Mouse (Mus musculus) heart, embryonic 16.5 days (tissue): ENCODE measurements at regions not wholly inside any gene's neighbourhood (a gene's known extent, or its start where the extent isn't known, plus 50 kb on each side); places are given as distances from the start of the nearest gene placed in this dataset.

Experiments
- ATAC-seq: fragments of 200-750 bp; cut with Nextera tagmentation; replicated peaks from 2 replicates; pipeline ENCODE4 v1.8.0; 2017; ENCODE audit warnings: moderate number of reproducible peaks; ENCODE audit not compliant: insufficient read depth, low FRiP score; ENCODE audit errors: extremely low read depth
- H3K27ac ChIP-seq: fragments of 300-500 bp; sonication (generic); 2 replicates; pipeline ENCODE4 v1.5.1; 2014; ENCODE audit warnings: mild to moderate bottlenecking, low read length, control low read depth, moderate library complexity
- H3K27me3 ChIP-seq: fragments of 300-500 bp; sonication (generic); 2 replicates; pipeline ENCODE4 v1.6.1; 2014; ENCODE audit warnings: low read length, mixed read lengths; ENCODE audit not compliant: control insufficient read depth, insufficient read depth
- H3K36me3 ChIP-seq: fragments of 300-500 bp; sonication (generic); 2 replicates; pipeline ENCODE4 v1.6.1; 2014; ENCODE audit not compliant: control insufficient read depth, insufficient read depth
- H3K4me1 ChIP-seq: fragments of 300-500 bp; sonication (generic); 2 replicates; pipeline ENCODE4 v1.6.1; 2014; ENCODE audit warnings: low read length, mixed read lengths; ENCODE audit not compliant: control insufficient read depth, insufficient read depth
- H3K4me2 ChIP-seq: fragments of 300-500 bp; sonication (generic); 2 replicates; pipeline ENCODE4 v1.6.1; 2014; ENCODE audit warnings: low read depth, mild to moderate bottlenecking, control low read depth, low read length
- H3K4me3 ChIP-seq: fragments of 300-500 bp; sonication (generic); 2 replicates; pipeline ENCODE4 v1.5.1; 2014; ENCODE audit warnings: mild to moderate bottlenecking, control low read depth, low read length
- H3K9ac ChIP-seq: fragments of 300-500 bp; sonication (generic); 2 replicates; pipeline ENCODE4 v1.6.1; 2014; ENCODE audit warnings: low read length, control low read depth
- H3K9me3 ChIP-seq: fragments of 300-500 bp; sonication (generic); replicated peaks from 2 replicates; pipeline ENCODE4 v1.6.1; 2016; ENCODE audit warnings: low read length; ENCODE audit not compliant: control insufficient read depth
- WGBS: fragments of 180-500 bp; shearing (Covaris S2); extraction: QIAGEN DNeasy Blood & Tissue Kit; methylation state at CpG from one replicate; pipeline ENCODE4 v1.1.7; 2014; 5-methylcytosine and 5-hydroxymethylcytosine counted together

DNA sequence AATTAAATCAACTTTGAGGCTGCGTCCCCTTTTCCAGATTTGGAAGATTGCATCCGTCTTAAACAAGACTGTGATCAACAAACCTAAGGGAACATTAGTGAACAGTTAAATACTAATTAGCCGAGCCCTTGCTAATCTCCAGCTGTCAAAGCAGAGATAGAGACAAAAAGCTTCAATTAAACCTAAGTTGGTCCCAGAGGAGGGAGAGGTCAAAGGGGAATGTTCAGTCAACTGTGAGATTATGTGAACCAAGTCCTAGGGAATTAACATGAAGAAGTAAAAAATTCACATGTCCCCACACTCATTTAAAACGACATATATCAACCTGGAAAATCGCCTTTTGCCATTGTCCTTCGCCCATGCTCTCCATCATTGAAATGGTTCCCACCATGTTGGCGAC, 59.7 kb upstream of the Tbx20 start:
- H3K4me2 ChIP-seq, result no peak overlapping the region
- no peak overlapping the region for H3K27ac ChIP-seq
- no peaks in the 10 kb centered on the region for H3K27me3 ChIP-seq
- H3K9ac ChIP-seq, result no peak overlapping the region
- no peaks in the 10 kb centered on the region for H3K4me1 ChIP-seq
- WGBS, result 63% methylated on average over 7 of the region's 7 CpGs
- H3K9me3 ChIP-seq, result no peaks in the 10 kb centered on the region
- no peaks in the 10 kb centered on the region for H3K36me3 ChIP-seq
- no peak for ATAC-seq
- no peak overlapping the region for H3K4me3 ChIP-seq

DNA sequence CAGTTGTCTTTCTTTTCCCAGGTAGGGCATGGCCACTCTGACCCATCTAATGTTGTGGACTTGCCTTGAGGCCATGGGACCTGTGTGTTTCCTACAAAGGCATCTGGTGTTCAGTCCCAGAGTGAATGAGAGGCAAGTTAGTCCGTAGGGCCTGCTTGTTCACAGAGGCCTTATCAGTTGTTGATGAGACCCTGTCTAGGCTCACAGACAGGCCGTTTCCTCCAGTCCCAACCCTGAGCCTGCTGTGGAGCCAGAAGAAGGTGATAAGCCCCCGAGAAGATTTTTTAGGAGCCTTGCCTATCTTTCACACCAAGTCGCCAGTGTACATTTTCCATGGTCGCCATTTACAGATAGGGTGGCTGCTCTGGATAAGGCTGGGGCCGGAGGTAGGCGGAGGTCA, 74.1 kb upstream of the Tbx20 start:
- Histone ChIP-seq H3K27ac (no peak overlapping the region), H3K4me2 (no peak overlapping the region), H3K4me3 (no peak overlapping the region), H3K36me3 (no peaks in the 10 kb centered on the region), H3K9ac (no peak overlapping the region), H3K9me3 (no peaks in the 10 kb centered on the region), H3K4me1 (0 out of 2 replicates have a peak, but pooled peaks cover 4% of the 10 kb centered on the region), H3K27me3 (no peaks in the 10 kb centered on the region)
- ATAC-seq, result peak; percentile 82; the same call in 1 of the 2 replicates
- WGBS, result 26% methylated on average over 7 of the region's 7 CpGs

DNA sequence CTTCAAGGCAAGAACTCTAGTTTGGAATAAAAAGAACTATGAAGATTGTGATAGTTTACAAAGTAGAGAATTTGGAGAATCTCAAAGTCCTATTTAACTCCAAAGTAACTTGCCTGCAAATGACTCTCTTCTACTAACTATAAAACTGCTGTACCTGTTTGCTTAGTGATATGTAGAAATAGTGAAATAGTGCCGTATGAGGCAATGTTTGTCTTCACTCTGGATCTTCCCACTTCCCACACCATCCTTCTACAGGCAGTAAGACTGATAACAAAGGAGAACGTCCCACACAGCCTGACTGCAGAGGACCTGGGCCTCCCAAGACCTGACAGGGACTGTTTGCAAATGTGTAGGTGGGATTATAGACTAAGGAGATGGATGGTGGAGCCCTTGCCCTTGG, 85.4 kb upstream of the Tbx20 start:
- H3K9ac ChIP-seq, result no peak overlapping the region
- no peak for ATAC-seq
- H3K36me3 ChIP-seq, result no peaks in the 10 kb centered on the region
- 57% methylated on average over 2 of the region's 2 CpGs for WGBS
- H3K27me3 ChIP-seq, result no peaks in the 10 kb centered on the region
- no peak overlapping the region for H3K4me3 ChIP-seq
- H3K27ac ChIP-seq, result no peak overlapping the region
- no peaks in the 10 kb centered on the region for H3K9me3 ChIP-seq
- no peak overlapping the region for H3K4me2 ChIP-seq
- H3K4me1 ChIP-seq, result peaks cover 3% of the 10 kb centered on the region; the same call in 1 of the 2 replicates

DNA sequence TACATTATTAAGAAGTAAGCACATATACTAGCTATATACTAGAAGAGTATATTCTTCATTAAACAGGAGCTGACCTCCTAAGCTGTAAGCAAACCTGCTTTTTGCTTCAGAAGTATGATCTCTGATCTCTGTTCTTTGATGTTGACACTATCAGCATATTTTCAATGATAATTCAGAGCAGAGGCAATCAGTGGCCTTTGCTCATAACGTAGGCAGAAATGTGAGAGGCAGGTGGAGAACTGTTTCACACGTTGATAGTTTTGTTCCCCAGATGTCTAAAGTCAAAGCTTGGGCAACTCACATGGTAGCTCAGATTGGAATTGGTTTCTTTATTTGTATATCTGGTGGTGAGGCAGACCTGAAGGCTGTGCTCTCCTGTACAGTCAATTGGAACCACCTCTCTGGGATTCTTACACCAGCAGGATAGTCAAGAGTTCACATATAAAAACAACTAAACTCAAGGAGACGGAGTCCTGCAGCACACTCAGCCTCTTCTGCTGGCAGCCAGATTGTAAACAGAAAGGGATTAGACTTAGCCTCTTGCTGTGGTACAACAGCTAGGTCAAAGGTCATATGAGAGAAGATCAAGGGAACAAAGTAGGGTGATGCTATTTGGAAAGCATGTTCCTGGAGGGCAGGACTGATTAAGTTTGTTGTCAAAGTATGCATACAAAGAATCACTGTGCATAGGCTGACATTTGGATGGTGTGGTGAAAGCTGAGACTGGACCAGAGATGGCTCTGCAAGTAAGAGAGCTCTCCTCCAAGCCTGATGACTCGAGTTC, 92.5 kb upstream of the Tbx20 start:
- Histone ChIP-seq H3K27me3 (no peaks in the 10 kb centered on the region), H3K9ac (no peak overlapping the region), H3K4me3 (no peak overlapping the region), H3K36me3 (no peaks in the 10 kb centered on the region), H3K27ac (no peak overlapping the region), H3K4me1 (no peaks in the 10 kb centered on the region), H3K9me3 (no peaks in the 10 kb centered on the region), H3K4me2 (no peak overlapping the region)
- ATAC-seq, result no peak
- 69% methylated on average over 4 of the region's 4 CpGs for WGBS

DNA sequence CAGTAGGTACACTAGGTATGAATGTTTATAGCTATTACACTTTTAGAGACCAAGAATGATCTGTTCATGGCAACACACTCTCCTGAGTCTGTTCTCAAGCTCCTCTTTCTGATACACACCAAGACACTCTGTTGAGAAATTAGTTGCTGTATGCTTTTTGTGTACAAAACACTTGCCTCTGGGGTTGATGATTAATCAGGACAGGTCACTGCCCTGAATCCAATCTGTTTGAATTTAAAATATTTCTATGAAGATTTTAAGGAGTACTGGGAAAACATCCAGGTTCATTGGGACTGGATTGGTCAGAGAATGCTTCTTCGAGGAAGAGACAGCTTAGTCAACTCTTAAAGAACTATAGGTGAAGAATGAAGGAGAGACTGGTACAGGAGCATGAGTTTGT, 94.6 kb upstream of the Tbx20 start:
- Histone ChIP-seq H3K4me1 (no peaks in the 10 kb centered on the region), H3K4me2 (no peak overlapping the region), H3K9ac (no peak overlapping the region), H3K27me3 (no peaks in the 10 kb centered on the region), H3K9me3 (no peaks in the 10 kb centered on the region), H3K36me3 (no peaks in the 10 kb centered on the region), H3K27ac (no peak overlapping the region), H3K4me3 (no peak overlapping the region)
- no peak for ATAC-seq
- WGBS, result 85% methylated on average over 1 of the region's 1 CpGs

DNA sequence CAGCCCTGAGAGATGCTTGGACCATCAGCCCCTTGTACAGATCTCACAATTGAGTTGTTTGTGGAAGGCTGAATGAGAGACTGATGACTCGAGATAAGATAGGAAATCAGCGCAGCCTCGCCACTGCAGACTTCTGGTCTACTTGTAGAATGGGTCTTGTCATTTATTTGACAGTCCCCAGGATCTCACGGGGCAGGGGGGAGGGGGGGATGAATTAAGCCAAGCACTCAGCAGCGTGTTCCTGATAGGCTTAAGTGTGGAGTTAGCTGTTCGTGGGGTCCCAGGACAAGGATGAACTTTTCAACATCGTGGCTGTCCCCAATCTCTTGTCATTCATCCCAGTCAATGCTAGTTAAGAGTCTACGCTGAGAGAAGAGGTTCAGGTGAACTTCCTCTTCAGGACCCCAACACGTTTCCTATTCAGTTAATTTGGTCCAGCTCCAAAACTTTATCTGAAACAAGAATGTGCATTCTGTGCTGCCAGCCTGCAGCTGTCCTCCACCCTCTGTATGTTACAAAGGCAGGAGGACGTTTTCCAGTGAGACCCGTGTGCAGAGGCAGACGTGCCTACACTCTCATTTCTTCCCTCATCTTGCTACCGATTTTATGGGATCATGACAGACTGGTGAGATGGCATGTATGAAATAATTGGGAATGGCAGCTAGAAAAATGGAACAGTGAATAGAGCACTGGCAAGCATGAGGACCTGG, 100.5 kb upstream of the Tbx20 start:
- Histone ChIP-seq H3K4me3 (no peak overlapping the region), H3K27ac (peak overlapping the region; percentile 66), H3K9ac (no peak overlapping the region), H3K9me3 (no peaks in the 10 kb centered on the region), H3K4me1 (peaks cover 24% of the 10 kb centered on the region), H3K36me3 (no peaks in the 10 kb centered on the region), H3K27me3 (no peaks in the 10 kb centered on the region), H3K4me2 (peak overlapping the region; percentile 56)
- peak; percentile 80 for ATAC-seq
- WGBS, result 20% methylated on average over 13 of the region's 13 CpGs

DNA sequence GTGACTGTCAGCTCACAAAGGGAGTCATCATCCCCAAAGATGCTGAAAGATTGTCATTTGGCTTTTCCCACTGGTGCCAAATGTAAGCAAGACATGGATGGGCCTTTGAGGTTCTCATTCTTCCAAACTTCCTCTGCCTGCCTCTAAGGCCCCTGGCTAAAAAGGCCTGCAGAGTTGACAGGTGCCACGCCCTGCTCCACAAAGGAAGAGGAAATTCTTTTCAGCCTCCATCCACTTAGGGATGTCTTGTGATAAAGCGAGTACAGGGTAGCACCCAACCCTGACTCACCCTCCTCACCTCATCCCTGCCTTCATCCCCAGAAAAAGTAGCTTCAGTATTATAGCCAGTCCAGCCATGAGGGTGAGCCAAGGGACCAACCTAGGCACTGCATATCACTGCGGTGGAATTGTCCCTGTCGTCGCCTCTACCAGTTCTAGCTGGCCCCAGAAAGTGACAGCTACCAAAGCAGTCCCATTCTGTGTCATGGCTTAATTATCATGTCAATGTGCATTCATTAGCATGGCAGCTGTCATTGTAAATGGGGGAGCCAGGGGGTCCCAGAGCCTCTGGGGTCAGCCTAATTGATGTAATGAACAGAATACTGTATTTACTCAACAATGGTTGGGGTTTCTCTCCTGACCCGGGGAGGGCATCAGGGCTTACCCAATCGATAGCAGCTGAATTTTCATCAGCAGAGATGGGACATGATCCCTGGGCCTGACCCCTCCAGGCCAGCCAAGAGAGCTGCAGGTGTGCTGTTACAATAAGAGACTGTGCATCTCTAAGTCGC, 104.5 kb upstream of the Tbx20 start:
- no peak for ATAC-seq
- 62% methylated on average over 8 of the region's 8 CpGs for WGBS
- Histone ChIP-seq H3K27ac (no peak overlapping the region), H3K36me3 (no peaks in the 10 kb centered on the region), H3K4me1 (peaks cover 24% of the 10 kb centered on the region), H3K4me2 (no peak overlapping the region), H3K9ac (no peak overlapping the region), H3K27me3 (no peaks in the 10 kb centered on the region), H3K4me3 (no peak overlapping the region), H3K9me3 (no peaks in the 10 kb centered on the region)

DNA sequence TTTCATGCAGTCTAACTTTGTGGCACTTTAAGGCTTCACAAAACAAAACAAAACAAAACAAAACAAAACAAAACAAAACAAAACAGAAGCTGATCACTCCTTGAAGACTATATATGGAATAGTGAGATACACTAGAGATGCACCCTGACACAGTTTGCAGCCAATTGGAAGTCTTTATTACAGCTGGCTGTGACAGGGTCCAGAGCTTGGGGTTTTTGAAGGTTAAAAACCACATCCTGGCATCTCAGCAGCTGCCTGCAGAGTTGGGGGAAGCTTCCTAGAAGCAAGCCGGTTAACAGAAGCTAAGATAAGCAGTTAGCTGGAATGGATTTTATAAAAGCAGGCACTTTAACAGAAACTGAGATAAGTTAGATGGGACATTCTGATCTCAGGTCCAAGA, 105.6 kb upstream of the Tbx20 start:
- no peaks in the 10 kb centered on the region for H3K36me3 ChIP-seq
- no peak overlapping the region for H3K9ac ChIP-seq
- peak; percentile 55; the same call in 1 of the 2 replicates for ATAC-seq
- H3K4me3 ChIP-seq, result no peak overlapping the region
- no peak overlapping the region for H3K4me2 ChIP-seq
- H3K27ac ChIP-seq, result no peak overlapping the region
- WGBS, result 29% methylated on average over 1 of the region's 1 CpGs
- peaks cover 17% of the 10 kb centered on the region for H3K4me1 ChIP-seq
- no peaks in the 10 kb centered on the region for H3K9me3 ChIP-seq
- H3K27me3 ChIP-seq, result no peaks in the 10 kb centered on the region

DNA sequence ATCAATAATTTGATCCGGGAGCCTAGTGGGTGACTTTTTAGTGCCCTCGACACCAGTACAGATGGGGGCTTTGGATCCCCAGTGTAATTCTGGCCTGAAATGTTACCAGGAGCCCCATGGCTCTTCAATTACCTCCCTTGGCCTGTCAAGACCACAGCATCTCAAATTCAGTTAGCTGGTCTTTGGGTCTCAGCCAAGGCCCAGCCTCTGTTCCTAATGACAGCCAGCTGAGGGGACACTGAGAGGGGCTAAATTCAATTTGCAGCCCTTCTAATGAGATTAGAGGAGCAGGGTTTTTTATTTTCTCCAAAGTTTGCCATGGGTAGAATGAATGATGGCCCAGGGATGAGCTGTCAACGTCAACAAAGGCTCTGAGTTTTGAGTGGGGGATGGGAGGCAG, 109.9 kb upstream of the Tbx20 start:
- WGBS, result 63% methylated on average over 3 of the region's 3 CpGs
- H3K4me3 ChIP-seq, result no peak overlapping the region

More for the DNA sequence above, 109.9 kb upstream of the Tbx20 start:
- Histone ChIP-seq H3K27me3 (no peaks in the 10 kb centered on the region), H3K36me3 (no peaks in the 10 kb centered on the region), H3K9me3 (no peaks in the 10 kb centered on the region), H3K4me2 (no peak overlapping the region), H3K4me1 (peaks cover 15% of the 10 kb centered on the region), H3K27ac (no peak overlapping the region), H3K9ac (no peak overlapping the region)
- ATAC-seq, result no peak
